Mouse (Mus musculus) intestine, postnatal 0 days (tissue): Measurements from ENCODE around the gene Gbp2. TPM values are rescaled to one million over a fixed set of nuclear protein-coding genes. Genes with fewer than 3 reads are reported as not detected.

Source experiments
- ATAC-seq: fragments of 200-750 bp; cut with Nextera tagmentation; 2 replicates; pipeline ENCODE4 v1.8.0; 2017; ENCODE audit warnings: mild to moderate bottlenecking, moderate TSS enrichment, moderate library complexity
- H3K27ac ChIP-seq: fragments of 300-500 bp; sonication (generic); 2 replicates; pipeline ENCODE4 v1.5.1; 2014; ENCODE audit warnings: mild to moderate bottlenecking, low read depth, low read length, moderate library complexity
- H3K27me3 ChIP-seq: fragments of 300-500 bp; sonication (generic); replicated peaks from 2 replicates; pipeline ENCODE4 v1.6.1; 2014; ENCODE audit warnings: low read length, mixed read lengths; ENCODE audit not compliant: control insufficient read depth, insufficient read depth
- H3K36me3 ChIP-seq: fragments of 300-500 bp; sonication (generic); 2 replicates; pipeline ENCODE4 v1.6.1; 2014; ENCODE audit warnings: mild to moderate bottlenecking, moderate library complexity; ENCODE audit not compliant: control insufficient read depth, insufficient read depth
- H3K4me1 ChIP-seq: fragments of 300-500 bp; sonication (generic); replicated peaks from 2 replicates; pipeline ENCODE4 v1.6.1; 2014; ENCODE audit warnings: antibody characterized with exemption, low read length, mixed read lengths; ENCODE audit not compliant: control insufficient read depth, insufficient read depth
- H3K4me2 ChIP-seq: fragments of 300-500 bp; sonication (generic); replicated peaks from 2 replicates; pipeline ENCODE4 v1.6.1; 2014; ENCODE audit warnings: low read depth, mild to moderate bottlenecking, moderate library complexity
- H3K4me3 ChIP-seq: fragments of 300-500 bp; sonication (generic); 2 replicates; pipeline ENCODE4 v1.5.1; 2014; ENCODE audit warnings: low read depth, low read length
- H3K9ac ChIP-seq: fragments of 300-500 bp; sonication (generic); 2 replicates; pipeline ENCODE4 v1.6.1; 2014; ENCODE audit warnings: mild to moderate bottlenecking, low read depth, low read length
- H3K9me3 ChIP-seq: fragments of 300-500 bp; sonication (generic); 2 replicates; pipeline ENCODE4 v1.6.1; 2016; ENCODE audit warnings: mixed run types; ENCODE audit not compliant: control insufficient read depth
- CTCF ChIP-seq: sonication (generic); IDR thresholded peaks from 2 replicates; pipeline ENCODE4 v1.5.1; 2016; ENCODE audit warnings: low read depth, mild to moderate bottlenecking, control low read depth, antibody characterized with exemption, moderate library complexity
- WGBS: fragments of 180-500 bp; shearing (Covaris S2); extraction: QIAGEN DNeasy Blood & Tissue Kit; methylation state at CpG from one replicate; pipeline ENCODE4 v1.1.7; 2014; 5-methylcytosine and 5-hydroxymethylcytosine counted together
- microRNA-seq: library from miRNA; unstranded; fragments of <30 nt; microRNA quantifications from one replicate; pipeline ENCODE4, GENCODE M21; 2016
- polyA plus RNA-seq: library from polyadenylated mRNA; unstranded; fragments of >200 nt; fragmentation: Nextera tagmentation; extraction: Ambion mirVana; gene quantifications from 2 replicates; pipeline ENCODE4 v1.2.1, GENCODE M21; 2015

The Gbp2 gene
- polyA plus RNA-seq, 1 experiment from 2014 or later: 5.0 TPM

DNA sequence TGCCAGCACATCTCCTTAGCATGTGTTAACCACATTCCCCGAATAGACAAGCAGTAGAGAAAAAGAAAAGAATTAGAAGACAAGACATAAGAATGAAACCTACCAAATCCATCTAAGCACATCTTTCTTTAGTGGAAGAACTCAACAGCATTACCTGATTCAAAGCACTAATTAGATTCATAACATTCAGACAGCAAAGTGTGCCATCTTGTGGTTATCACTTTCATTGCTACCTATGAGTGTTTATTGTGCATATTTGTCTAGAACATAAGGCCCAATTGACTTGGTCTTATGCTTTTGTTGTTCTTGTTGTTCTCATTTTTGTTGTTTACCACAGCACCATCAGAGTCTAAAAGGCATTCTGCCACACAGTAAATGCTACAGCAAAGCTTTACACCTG, 54.2 kb downstream of the Gbp2 start:
- Histone ChIP-seq H3K4me2 (no peak overlapping the region), H3K9me3 (no peaks in the 10 kb centered on the region), H3K9ac (no peak overlapping the region), H3K4me1 (no peaks in the 10 kb centered on the region), H3K27ac (no peak overlapping the region), H3K27me3 (no peaks in the 10 kb centered on the region), H3K4me3 (no peak overlapping the region), H3K36me3 (no peaks in the 10 kb centered on the region)
- ATAC-seq: no peak
- 75% methylated on average over 1 of the region's 1 CpGs for WGBS
- TF ChIP-seq CTCF: peak; percentile 73

Small RNA genes lying within 50 kb of the gene (microRNA-seq; reads per million reads assigned to microRNA genes)
- gene Mir6381: not detected

Other genes starting within 250 kb of the Gbp2 start
- 24.5 and 27.5 TPM in 2 replicates for gene Pdlim5, start 224.9 kb upstream of the Gbp2 start, polyA plus RNA-seq
- 0.17 and 0.24 TPM in 2 replicates for gene Gbp5, start 126.6 kb upstream of the Gbp2 start, polyA plus RNA-seq
- gene Gbp7, start 90.3 kb upstream of the Gbp2 start, polyA plus RNA-seq: 11.4 and 12.6 TPM in 2 replicates
- gene Gbp3, start 60.6 kb upstream of the Gbp2 start, polyA plus RNA-seq: 7.3 and 7.6 TPM in 2 replicates
- gene Gbp2b, start 25.8 kb upstream of the Gbp2 start, polyA plus RNA-seq: 0.93 and 1.0 TPM in 2 replicates
- 2.0 and 2.3 TPM in 2 replicates for gene Kyat3, start 80.4 kb downstream of the Gbp2 start, polyA plus RNA-seq
- gene Gtf2b, start 144.4 kb downstream of the Gbp2 start, polyA plus RNA-seq: 73.6 and 79.4 TPM in 2 replicates